Mouse (Mus musculus): ENCODE results near the gene Sorcs2. TPM values are rescaled to one million over a fixed set of nuclear protein-coding genes. Genes with fewer than 3 reads are reported as not detected.
A peak's percentile ranks its signal among the peaks of the same experiment; 100 is the strongest.

Sorcs2 gene
- total RNA-seq, 2 experiments from 2014 or later = 49.2 to 54.8 TPM

GRCm38 (mm10) chr5:36009405-36009804, 388.5 kb downstream of the Sorcs2 start:
- TF ChIP-seq CTCF (conservative IDR thresholded peaks at IDR 0.05) = no peak
- Histone ChIP-seq H3K27ac (no peak overlapping the region), H3K4me3 (no peak overlapping the region)

GRCm38 (mm10) chr5:36007649-36008048, 390.3 kb downstream of the Sorcs2 start:
- TF ChIP-seq CTCF (conservative IDR thresholded peaks at IDR 0.05) = peak; percentile 28
- no peak overlapping the region for H3K4me3 ChIP-seq

More at GRCm38 (mm10) chr5:36009405-36009804, 388.5 kb downstream of the Sorcs2 start:
- DNase-seq (ENCODE audit: low spot score in 2 of 2) = no peak

GRCm38 (mm10) chr5:36006586-36006985, 391.4 kb downstream of the Sorcs2 start:
- H3K4me3 ChIP-seq = no peak overlapping the region
- TF ChIP-seq CTCF (conservative IDR thresholded peaks at IDR 0.05) = no peak
- no peak for DNase-seq (ENCODE audit: low spot score in 2 of 2)

More at GRCm38 (mm10) chr5:36007649-36008048, 390.3 kb downstream of the Sorcs2 start:
- no peak overlapping the region for H3K27ac ChIP-seq
- DNase-seq (ENCODE audit: low spot score in 2 of 2) = no peak

GRCm38 (mm10) chr5:36006106-36006505, 391.8 kb downstream of the Sorcs2 start:
- no peak overlapping the region for H3K27ac ChIP-seq
- no peak overlapping the region for H3K4me3 ChIP-seq
- DNase-seq (ENCODE audit: low spot score in 2 of 2) = no peak
- no peak for TF ChIP-seq CTCF (conservative IDR thresholded peaks at IDR 0.05)

More at GRCm38 (mm10) chr5:36006586-36006985, 391.4 kb downstream of the Sorcs2 start:
- no peak overlapping the region for H3K27ac ChIP-seq

- TF ChIP-seq CTCF (conservative IDR thresholded peaks at IDR 0.05) = no peak
- H3K27ac ChIP-seq = no peak overlapping the region
- no peak overlapping the region for H3K4me3 ChIP-seq
- DNase-seq (ENCODE audit: low spot score in 2 of 2) = no peak
These were observed 394.1 kb downstream of the Sorcs2 start for GRCm38 (mm10) chr5:36003797-36004196.

GRCm38 (mm10) chr5:35989986-35990735, 407.8 kb downstream of the Sorcs2 start:
- no peak for TF ChIP-seq CTCF (conservative IDR thresholded peaks at IDR 0.05)
- Histone ChIP-seq H3K27ac (no peak overlapping the region), H3K4me3 (no peak overlapping the region)
- DNase-seq (ENCODE audit: low spot score in 2 of 2) = no peak

GRCm38 (mm10) chr5:35989506-35989905, 408.4 kb downstream of the Sorcs2 start:
- H3K27ac ChIP-seq = no peak overlapping the region
- no peak overlapping the region for H3K4me3 ChIP-seq
- DNase-seq (ENCODE audit: low spot score in 2 of 2) = no peak
- no peak for TF ChIP-seq CTCF (conservative IDR thresholded peaks at IDR 0.05)

- Histone ChIP-seq H3K27ac (no peak overlapping the region), H3K4me3 (no peak overlapping the region)
- TF ChIP-seq CTCF (conservative IDR thresholded peaks at IDR 0.05) = no peak
- DNase-seq (ENCODE audit: low spot score in 2 of 2) = no peak
These were observed 409.9 kb downstream of the Sorcs2 start for GRCm38 (mm10) chr5:35988085-35988484.

- Histone ChIP-seq H3K4me3 (no peak overlapping the region), H3K27ac (no peak overlapping the region)
- DNase-seq (ENCODE audit: low spot score in 2 of 2) = peak in 1 of 2 experiments; percentile 44
- no peak for TF ChIP-seq CTCF (conservative IDR thresholded peaks at IDR 0.05)
These were observed 412.3 kb downstream of the Sorcs2 start for GRCm38 (mm10) chr5:35985611-35986010.

- Histone ChIP-seq H3K4me3 (no peak overlapping the region), H3K27ac (no peak overlapping the region)
- peak; percentile 78 to 95 for DNase-seq (ENCODE audit: low spot score in 2 of 2)
- TF ChIP-seq CTCF (conservative IDR thresholded peaks at IDR 0.05) = peak; percentile 99
These were observed 416.0 kb downstream of the Sorcs2 start for GRCm38 (mm10) chr5:35981976-35982375.

GRCm38 (mm10) chr5:35981341-35981740, 416.6 kb downstream of the Sorcs2 start:
- H3K4me3 ChIP-seq = no peak overlapping the region
- no peak for TF ChIP-seq CTCF (conservative IDR thresholded peaks at IDR 0.05)
- no peak for DNase-seq (ENCODE audit: low spot score in 2 of 2)
- no peak overlapping the region for H3K27ac ChIP-seq

GRCm38 (mm10) chr5:35980542-35980941, 417.4 kb downstream of the Sorcs2 start:
- no peak for TF ChIP-seq CTCF (conservative IDR thresholded peaks at IDR 0.05)
- DNase-seq (ENCODE audit: low spot score in 2 of 2) = no peak
- H3K27ac ChIP-seq = no peak overlapping the region
- H3K4me3 ChIP-seq = no peak overlapping the region

- Histone ChIP-seq H3K27ac (no peak overlapping the region), H3K4me3 (no peak overlapping the region)
- DNase-seq (ENCODE audit: low spot score in 2 of 2) = peak; percentile 60 to 88
- TF ChIP-seq CTCF (conservative IDR thresholded peaks at IDR 0.05) = peak; percentile 93
These were observed 422.3 kb downstream of the Sorcs2 start for GRCm38 (mm10) chr5:35975681-35976080.

- no peak for TF ChIP-seq CTCF (conservative IDR thresholded peaks at IDR 0.05)
- Histone ChIP-seq H3K4me3 (no peak overlapping the region), H3K27ac (no peak overlapping the region)
- no peak for DNase-seq (ENCODE audit: low spot score in 2 of 2)
These were observed 423.7 kb downstream of the Sorcs2 start for GRCm38 (mm10) chr5:35974265-35974664.
